Mouse (Mus musculus) stomach, embryonic 15.5 days (tissue): Measurements from ENCODE around the gene Cbln4. TPM values are rescaled to one million over a fixed set of nuclear protein-coding genes. Genes with fewer than 3 reads are reported as not detected.

ENCODE experiments used
- ATAC-seq: fragments of 200-750 bp; cut with Nextera tagmentation; 2 replicates; pipeline ENCODE4 v1.8.0; 2017; ENCODE audit warnings: low read depth, moderate number of reproducible peaks, moderate TSS enrichment; ENCODE audit not compliant: insufficient read depth, low FRiP score
- H3K27ac ChIP-seq: fragments of 300-500 bp; sonication (generic); 2 replicates; pipeline ENCODE4 v1.5.1; 2015; ENCODE audit warnings: mild to moderate bottlenecking, inconsistent platforms
- H3K27me3 ChIP-seq: fragments of 300-500 bp; sonication (generic); replicated peaks from 2 replicates; pipeline ENCODE4 v1.6.1; 2015; ENCODE audit warnings: inconsistent platforms
- H3K36me3 ChIP-seq: fragments of 300-500 bp; sonication (generic); 2 replicates; pipeline ENCODE4 v1.6.1; 2015; ENCODE audit warnings: inconsistent platforms
- H3K4me1 ChIP-seq: fragments of 300-500 bp; sonication (generic); 2 replicates; pipeline ENCODE4 v1.6.1; 2015; ENCODE audit warnings: inconsistent platforms
- H3K4me2 ChIP-seq: fragments of 300-500 bp; sonication (generic); 2 replicates; pipeline ENCODE4 v1.6.1; 2015; ENCODE audit warnings: mild to moderate bottlenecking, inconsistent platforms
- H3K4me3 ChIP-seq: fragments of 300-500 bp; sonication (generic); replicated peaks from 2 replicates; pipeline ENCODE4 v1.5.1; 2015; ENCODE audit warnings: inconsistent platforms
- H3K9ac ChIP-seq: fragments of 300-500 bp; sonication (generic); 2 replicates; pipeline ENCODE4 v1.6.1; 2015; ENCODE audit warnings: inconsistent platforms
- H3K9me3 ChIP-seq: fragments of 300-500 bp; sonication (generic); 2 replicates; pipeline ENCODE4 v1.6.1; 2016; ENCODE audit warnings: inconsistent platforms
- WGBS: fragments of 180-500 bp; shearing (Covaris S2); methylation state at CpG from one replicate; pipeline ENCODE4 v1.1.7; 2015; 5-methylcytosine and 5-hydroxymethylcytosine counted together
- polyA plus RNA-seq: library from polyadenylated mRNA; unstranded; fragments of >200 nt; fragmentation: Nextera tagmentation; extraction: Ambion mirVana; gene quantifications from 2 replicates; pipeline ENCODE4 v1.2.1, GENCODE M21; 2015

Cbln4 gene
- polyA plus RNA-seq, 1 experiment from 2014 or later, result 0.30 TPM

GRCm38 (mm10) chr2:172025459-172026130 is 17.7 kb downstream of the Cbln4 start:
- Histone ChIP-seq H3K36me3 (no peaks in the 10 kb centered on the region), H3K27me3 (no peaks in the 10 kb centered on the region), H3K27ac (no peak overlapping the region), H3K4me3 (no peak overlapping the region), H3K9ac (no peak overlapping the region), H3K9me3 (no peaks in the 10 kb centered on the region), H3K4me1 (no peaks in the 10 kb centered on the region), H3K4me2 (no peak overlapping the region)
- 68% methylated on average over 12 of the region's 12 CpGs for WGBS
- ATAC-seq, result no peak

- H3K4me3 ChIP-seq, result no peak overlapping the region
- 95% methylated on average over 10 of the region's 10 CpGs for WGBS
- H3K9ac ChIP-seq, result no peak overlapping the region
- no peaks in the 10 kb centered on the region for H3K36me3 ChIP-seq
- peaks cover 15% of the 10 kb centered on the region for H3K4me1 ChIP-seq
- H3K4me2 ChIP-seq, result no peak overlapping the region
- no peak for ATAC-seq
- no peaks in the 10 kb centered on the region for H3K27me3 ChIP-seq
- H3K9me3 ChIP-seq, result no peaks in the 10 kb centered on the region
- H3K27ac ChIP-seq, result no peak overlapping the region
Observed at GRCm38 (mm10) chr2:172006726-172007125, 36.5 kb downstream of the Cbln4 start.

GRCm38 (mm10) chr2:172005970-172006369 is 37.3 kb downstream of the Cbln4 start:
- peak; percentile 65; the same call in 1 of the 2 replicates for ATAC-seq
- no peaks in the 10 kb centered on the region for H3K9me3 ChIP-seq
- H3K9ac ChIP-seq, result no peak overlapping the region
- no peaks in the 10 kb centered on the region for H3K27me3 ChIP-seq
- 9% methylated on average over 7 of the region's 7 CpGs for WGBS
- H3K4me2 ChIP-seq, result no peak overlapping the region
- peaks cover 15% of the 10 kb centered on the region for H3K4me1 ChIP-seq
- no peak overlapping the region for H3K4me3 ChIP-seq
- H3K36me3 ChIP-seq, result no peaks in the 10 kb centered on the region
- H3K27ac ChIP-seq, result peak overlapping the region; percentile 8; the same call in 1 of the 2 replicates

DNA sequence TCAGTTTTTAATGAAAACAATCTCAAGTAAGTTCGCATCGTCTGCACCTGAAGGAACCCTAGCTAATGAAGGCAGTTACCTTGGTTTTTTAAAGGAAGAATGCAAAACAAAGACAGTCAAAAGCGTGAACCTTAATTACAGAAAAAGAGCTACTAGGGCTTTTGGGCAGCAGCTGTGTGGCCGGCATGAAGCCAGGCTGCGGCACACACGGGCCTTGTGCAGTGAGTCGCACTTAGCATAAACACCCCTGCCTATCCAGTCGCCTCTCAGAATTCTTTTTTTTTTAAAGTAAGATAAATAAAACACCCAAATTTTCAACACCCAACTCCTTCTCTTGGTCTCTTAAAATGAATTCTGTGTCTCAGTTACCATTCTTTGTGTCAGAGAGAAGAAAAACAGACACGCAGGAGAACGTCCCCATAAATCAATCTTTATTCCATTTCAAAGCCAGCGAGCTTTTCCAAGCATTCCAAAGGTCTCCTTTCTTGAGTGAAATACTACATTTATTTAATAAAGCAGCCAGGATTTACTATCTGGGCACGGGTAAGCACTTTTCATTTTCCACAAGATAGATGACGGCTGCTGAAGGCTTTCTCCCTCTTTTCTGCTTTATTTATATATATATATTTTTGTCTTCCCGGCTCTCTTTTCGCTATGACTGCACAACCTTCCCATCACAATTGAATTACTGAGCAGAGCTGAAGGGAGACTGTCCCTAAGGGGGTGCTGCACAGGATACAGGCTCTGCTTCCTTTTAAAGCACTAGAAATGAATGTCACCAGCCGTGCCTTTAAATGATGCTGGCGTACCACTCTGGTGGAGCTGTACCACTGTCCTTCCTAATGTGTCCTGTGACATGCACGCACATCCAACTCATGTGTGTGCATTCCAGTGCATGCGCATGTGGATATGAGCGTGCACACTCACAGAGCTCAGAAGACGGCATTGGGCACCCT is 39.0 kb downstream of the Cbln4 start:
- ATAC-seq, result peak; percentile 21; the same call in 1 of the 2 replicates
- 32% methylated on average over 21 of the region's 21 CpGs for WGBS
- Histone ChIP-seq H3K27ac (peak overlapping the region; percentile 61), H3K4me2 (no peak overlapping the region), H3K36me3 (no peaks in the 10 kb centered on the region), H3K9me3 (no peaks in the 10 kb centered on the region), H3K9ac (no peak overlapping the region), H3K4me3 (no peak overlapping the region), H3K27me3 (no peaks in the 10 kb centered on the region), H3K4me1 (peaks cover 15% of the 10 kb centered on the region)

GRCm38 (mm10) chr2:171996979-171997686 is 46.1 kb downstream of the Cbln4 start:
- Histone ChIP-seq H3K9ac (no peak overlapping the region), H3K27me3 (no peaks in the 10 kb centered on the region), H3K9me3 (no peaks in the 10 kb centered on the region), H3K27ac (no peak overlapping the region), H3K36me3 (no peaks in the 10 kb centered on the region), H3K4me3 (no peak overlapping the region), H3K4me2 (no peak overlapping the region), H3K4me1 (no peaks in the 10 kb centered on the region)
- ATAC-seq, result peak; percentile 52; the same call in 1 of the 2 replicates
- WGBS, result 39% methylated on average over 6 of the region's 6 CpGs

DNA sequence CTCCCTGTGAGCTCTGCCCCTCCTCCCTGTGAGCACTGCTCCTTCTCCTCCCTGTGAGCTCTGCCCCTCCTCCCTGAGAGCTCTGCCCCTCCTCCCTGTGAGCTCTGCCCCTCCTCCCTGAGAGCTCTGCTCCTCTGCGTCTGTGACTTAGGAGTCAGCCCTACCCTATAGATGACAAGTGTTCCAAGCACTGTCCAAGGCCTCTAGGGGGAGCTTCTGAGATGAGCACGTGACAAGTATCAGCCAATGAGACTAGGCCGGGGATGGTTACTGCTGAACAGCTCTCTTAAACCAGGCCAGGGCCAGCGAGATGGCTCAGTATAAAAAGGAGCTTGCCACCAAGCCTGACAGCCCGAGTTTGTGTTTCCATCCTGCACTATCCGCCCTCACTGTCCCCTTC is 48.4 kb downstream of the Cbln4 start:
- H3K27ac ChIP-seq, result no peak overlapping the region
- no peak for ATAC-seq
- 65% methylated on average over 6 of the region's 6 CpGs for WGBS
- no peak overlapping the region for H3K9ac ChIP-seq
- H3K4me2 ChIP-seq, result no peak overlapping the region
- H3K4me3 ChIP-seq, result no peak overlapping the region
- no peaks in the 10 kb centered on the region for H3K9me3 ChIP-seq
- no peaks in the 10 kb centered on the region for H3K36me3 ChIP-seq
- H3K4me1 ChIP-seq, result no peaks in the 10 kb centered on the region
- no peaks in the 10 kb centered on the region for H3K27me3 ChIP-seq

- Histone ChIP-seq H3K9me3 (no peaks in the 10 kb centered on the region), H3K36me3 (no peaks in the 10 kb centered on the region), H3K27me3 (no peaks in the 10 kb centered on the region), H3K9ac (no peak overlapping the region), H3K4me2 (no peak overlapping the region), H3K4me1 (no peaks in the 10 kb centered on the region), H3K27ac (no peak overlapping the region), H3K4me3 (no peak overlapping the region)
- 78% methylated on average over 5 of the region's 5 CpGs for WGBS
- no peak for ATAC-seq
Observed at GRCm38 (mm10) chr2:171994240-171994639, 49.0 kb downstream of the Cbln4 start.

DNA sequence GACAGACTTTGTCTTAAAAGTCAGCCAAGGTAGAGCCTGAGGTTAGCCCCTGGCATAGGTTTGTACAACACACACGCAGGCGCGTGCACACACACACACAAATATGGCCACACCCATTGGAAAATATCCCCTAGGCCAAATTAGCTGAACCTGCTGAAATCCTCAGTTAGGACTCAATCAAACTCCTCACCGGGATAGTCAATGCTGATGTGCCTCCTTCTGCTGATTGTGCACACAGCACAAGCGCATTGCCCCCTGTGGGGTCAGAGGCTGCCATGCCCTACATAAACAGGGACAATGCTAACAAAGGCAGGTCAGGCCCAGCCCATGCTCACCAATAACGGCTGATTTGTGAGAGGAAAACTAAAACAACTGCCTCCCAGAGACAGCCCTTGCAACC is 56.6 kb downstream of the Cbln4 start:
- Histone ChIP-seq H3K27ac (no peak overlapping the region), H3K9me3 (no peaks in the 10 kb centered on the region), H3K9ac (no peak overlapping the region), H3K27me3 (no peaks in the 10 kb centered on the region), H3K4me3 (no peak overlapping the region), H3K4me1 (no peaks in the 10 kb centered on the region), H3K4me2 (no peak overlapping the region), H3K36me3 (no peaks in the 10 kb centered on the region)
- WGBS, result 39% methylated on average over 6 of the region's 6 CpGs
- no peak for ATAC-seq

Other genes starting within 250 kb of the Cbln4 start
- gene Mc3r, start 205.0 kb upstream of the Cbln4 start, polyA plus RNA-seq, result not detected in 2 replicates